Mouse (Mus musculus): ENCODE measurements around the gene 1700028J19Rik.

1700028J19Rik gene

DNA sequence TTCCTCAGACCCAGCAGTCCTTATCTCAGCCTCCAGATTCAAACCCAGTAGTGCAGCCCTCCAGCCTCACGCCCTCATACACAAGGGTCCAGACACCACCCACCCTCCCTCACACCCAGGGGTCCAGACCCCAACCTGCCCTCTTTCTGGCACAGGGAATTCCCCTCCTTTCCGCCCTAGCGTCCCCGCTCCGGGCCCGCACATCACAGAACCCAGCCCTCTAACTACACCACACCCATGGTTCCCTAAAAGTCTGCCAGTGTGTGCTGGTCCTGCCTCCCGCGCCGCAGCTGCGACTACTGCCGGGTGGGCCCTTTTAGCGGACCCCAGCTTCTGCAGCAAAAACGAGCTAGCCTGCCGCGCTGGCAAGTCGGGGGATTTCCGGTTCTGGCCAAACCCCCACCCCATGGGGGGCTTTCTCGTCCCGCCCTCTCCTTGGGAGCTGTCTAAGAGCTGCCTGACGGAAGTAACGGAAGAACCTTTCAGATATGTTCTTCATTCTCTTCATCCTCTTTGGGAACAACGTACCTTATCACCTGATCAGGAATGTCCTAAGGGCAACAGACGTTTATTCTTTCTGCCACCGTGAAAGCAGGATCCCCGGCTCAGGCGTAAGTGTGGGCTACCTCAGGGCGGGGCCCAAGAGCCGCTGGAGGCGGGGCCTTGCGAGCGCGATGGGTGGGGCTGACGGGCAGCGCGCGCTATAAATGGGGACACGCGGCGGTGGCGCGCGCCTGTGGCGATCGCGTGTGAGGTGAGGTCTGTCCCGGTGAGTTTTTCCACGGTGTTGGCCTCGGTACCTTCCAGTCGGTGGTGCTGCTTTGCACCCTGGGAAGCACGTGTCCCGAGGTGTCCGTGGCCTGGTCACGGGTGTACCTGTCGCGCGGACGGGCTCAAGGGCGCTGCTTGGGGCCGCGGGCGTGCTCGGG is at the start of gene 1700028J19Rik, which contains the start of gene 2410002F23Rik:
TSS of gene 1700028J19Rik (minus strand) at position 641 of the 929 bp plus-strand sequence.
TSS of gene 2410002F23Rik (plus strand) at position 668 of the 929 bp plus-strand sequence.
- peak; percentile 87 for DNase-seq (ENCODE audit: low read depth, low spot score)

DNA sequence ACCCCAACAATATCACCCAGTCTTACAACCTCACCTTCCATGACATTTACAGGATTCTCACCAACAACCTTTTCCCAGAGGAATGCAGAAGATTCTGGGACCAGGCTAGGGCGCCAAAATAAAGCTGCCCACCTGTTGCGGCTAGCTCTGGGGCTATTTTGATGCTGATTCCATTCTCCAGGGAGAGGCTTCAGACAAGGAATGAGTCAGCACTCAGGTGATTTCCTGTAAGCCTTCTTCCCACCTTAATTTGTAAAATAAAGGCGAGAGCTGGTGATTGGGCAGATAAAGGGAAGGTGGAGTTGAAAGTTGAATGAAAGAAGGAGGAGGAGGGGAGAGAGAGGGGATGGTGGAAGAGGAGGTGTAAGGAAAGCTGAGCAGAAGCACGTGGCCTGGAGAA is 44.9 kb upstream of the 1700028J19Rik start:
- DNase-seq (ENCODE audit: low read depth, low spot score) = no peak

DNA sequence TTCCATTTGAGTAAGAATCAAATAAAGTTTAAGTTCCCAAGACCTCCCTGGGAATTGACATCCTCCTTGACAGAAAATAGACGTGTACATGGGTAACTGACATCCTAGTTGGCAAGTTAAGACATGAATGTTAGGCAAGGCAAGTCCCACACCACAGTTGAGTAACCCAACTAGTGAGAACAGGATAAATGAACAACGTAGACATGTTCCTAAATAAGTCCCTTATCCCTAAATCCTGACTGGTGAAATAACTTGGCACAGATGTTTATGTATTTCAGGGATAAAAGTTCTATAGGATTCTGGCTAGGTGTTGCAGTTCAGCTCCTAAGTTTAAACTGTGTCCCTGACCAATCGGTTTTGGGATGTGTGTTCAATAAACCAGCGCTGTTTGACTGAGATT is 44.5 kb upstream of the 1700028J19Rik start:
- no peak for DNase-seq (ENCODE audit: low read depth, low spot score)

DNA sequence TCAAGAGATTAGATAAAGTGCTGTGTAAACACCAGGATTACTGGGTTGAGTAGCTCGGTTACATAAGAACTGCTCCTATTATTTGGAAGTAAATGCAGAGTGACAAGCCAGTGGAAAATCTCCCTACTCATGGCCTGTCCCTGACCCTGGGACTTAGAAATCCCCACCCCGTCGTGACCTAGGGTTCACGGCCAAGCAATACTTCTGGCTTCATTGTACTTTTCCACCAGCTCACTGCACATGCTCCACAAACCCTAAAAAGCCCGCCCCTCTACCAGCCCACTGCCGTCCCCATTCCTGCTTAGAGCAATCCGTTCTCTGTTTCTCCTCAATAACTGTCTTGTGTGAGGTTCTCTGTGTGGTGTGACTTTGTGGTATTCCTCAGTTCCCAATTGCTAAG is 41.3 kb upstream of the 1700028J19Rik start:
- no peak for DNase-seq (ENCODE audit: low read depth, low spot score)

DNA sequence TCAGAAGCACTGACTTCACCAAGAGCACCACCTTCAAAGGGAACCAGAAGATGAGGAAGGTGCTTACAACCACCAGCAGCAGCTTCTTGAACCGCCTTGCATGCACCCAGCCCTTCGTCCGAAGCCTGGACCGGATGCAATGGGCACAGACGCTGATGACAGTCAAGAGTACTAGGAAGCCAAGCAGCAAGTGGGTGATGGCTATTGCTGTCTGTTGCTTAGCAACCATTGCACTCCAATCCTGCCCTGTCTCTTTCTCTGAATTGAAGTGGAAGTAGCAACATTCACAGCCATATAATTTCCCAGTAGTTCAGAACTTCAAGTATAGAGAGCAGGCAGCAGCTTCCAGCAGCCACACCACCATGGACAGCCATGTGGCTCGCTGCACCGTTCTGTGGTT is 35.1 kb upstream of the 1700028J19Rik start:
- no peak for DNase-seq (ENCODE audit: low read depth, low spot score)

DNA sequence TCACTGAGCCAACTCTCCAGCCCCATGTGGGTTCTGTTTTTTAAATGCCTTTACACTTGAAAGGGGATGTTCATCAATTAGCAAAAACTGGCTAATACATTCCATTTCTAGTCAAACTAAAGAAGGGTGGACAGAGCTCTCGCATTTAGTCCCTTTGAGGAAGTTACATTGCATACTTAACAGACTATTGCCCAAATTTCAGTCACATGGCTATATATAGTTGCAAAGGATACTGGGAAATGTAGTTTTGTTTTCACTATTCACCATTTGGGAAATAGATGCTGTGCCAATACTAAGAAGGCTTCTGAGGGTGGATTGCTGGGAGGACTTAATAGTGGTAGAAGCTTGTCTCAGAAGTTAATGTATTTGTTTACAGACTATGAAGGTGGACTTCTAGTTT is 34.5 kb upstream of the 1700028J19Rik start:
- DNase-seq (ENCODE audit: low read depth, low spot score) = no peak

DNA sequence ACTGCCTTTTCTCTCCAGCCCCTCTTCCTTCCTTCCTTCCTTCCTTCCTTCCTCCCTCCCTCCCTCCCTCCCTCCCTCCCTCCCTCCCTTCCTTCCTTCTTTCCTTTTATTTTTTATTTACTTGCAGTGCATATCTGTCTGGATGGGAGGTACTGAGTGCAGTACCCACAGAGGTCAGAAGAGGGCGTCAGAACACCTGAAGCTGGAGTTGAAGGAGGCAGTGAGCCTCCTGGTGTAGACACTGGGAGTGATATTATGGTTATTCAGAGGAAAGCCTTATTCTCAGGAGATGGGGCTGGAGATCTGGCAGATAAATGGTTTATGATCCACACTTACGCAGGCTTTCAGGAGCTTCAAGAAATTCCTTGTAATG is 30.7 kb upstream of the 1700028J19Rik start:
- no peak for DNase-seq (ENCODE audit: low read depth, low spot score)

DNA sequence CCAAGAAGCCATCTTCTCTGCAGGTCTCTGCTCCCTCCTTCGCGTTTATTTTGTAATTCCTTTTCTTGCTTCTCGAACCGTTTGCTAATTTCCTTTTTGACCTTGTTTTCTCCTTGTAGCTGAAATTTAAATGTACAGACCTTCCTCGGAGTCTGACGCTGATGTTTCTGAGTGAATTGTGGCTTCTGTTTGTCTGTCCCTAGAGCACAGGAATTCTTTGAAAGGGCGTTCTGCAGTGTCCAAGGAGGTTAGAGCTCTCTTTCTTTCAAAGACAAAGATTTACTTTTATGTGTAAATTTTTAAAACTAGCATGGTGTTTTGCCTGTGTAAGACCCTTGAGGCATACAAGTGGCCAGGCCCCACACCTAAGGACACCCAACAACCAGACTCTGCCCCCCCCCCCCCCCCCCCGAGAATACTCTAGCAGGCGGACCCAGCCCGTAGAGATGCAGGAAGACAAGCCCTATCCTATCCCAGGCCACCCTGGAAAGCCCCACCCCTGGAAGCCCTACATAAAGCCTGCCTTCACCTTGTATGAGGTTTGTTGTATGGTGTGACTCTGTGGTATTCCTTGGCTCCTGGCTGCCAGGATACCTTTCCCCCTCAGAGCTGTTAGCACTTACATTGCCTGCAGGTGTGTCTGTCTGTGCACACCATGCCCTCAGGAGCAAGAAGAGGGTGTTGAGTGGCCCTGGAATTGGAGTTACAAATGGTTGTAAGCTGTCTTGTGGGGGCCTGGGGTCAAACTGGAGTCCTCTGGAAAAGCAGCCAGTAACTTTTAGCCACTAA is 30.2 kb upstream of the 1700028J19Rik start:
- DNase-seq (ENCODE audit: low read depth, low spot score) = no peak

DNA sequence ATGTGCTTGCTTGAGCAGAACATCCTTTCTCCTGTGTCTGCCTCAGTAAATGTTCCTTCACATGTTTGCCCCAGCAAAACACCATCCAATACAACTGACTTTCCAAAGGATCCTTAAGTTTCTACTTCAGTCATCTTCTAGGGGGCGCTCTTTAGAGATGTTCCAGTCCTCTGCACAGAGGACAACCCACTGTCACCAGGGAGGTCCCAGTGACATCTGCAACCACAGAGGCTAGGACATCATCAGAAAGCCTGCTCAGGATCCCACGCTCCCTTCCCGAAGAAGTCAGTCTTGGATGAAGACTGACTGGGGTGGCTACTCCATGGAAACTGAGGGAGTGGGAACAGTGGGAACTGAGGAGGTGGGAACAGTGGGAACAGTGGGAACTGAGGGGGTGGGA is 29.1 kb upstream of the 1700028J19Rik start:
- no peak for DNase-seq (ENCODE audit: low read depth, low spot score)

DNA sequence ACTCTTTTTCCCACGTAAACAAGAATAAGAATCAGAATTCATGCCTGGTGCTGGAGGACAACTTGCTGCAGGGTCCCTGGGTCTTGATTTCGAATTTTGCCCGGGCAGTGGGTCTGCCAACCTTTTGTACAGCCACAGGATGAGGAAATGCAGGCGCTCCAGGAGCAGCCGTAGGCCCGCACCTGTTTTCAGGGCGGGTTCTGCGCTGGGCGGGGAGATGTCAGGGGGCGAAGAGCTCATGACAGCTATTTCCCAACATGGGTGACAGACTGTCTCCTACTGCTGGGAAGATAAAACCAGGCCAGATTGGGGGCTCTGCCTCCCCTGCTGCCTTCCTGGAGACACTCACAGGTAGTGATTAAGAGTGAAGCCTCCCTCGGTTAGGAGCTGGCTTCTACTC is 27.6 kb upstream of the 1700028J19Rik start:
- no peak for DNase-seq (ENCODE audit: low read depth, low spot score)

DNA sequence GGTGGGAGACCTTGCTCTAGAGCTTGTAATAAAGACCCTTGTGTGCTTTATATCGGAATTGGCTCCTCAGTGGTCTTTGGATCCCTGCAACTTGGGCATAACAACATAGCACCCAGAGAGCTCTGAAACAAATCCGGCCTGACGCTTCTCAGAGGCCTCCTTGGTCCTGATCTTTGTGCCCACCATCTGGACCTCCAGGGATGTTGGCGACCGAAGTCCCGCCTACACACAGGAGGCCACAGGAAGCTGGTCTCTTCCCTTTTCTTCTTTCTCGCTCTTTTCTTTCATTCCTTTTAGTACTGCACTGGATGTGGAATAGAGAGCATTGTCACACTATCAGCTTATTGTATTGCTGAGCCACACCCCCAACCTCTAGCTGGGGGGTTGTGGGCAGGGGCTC is 27.0 kb upstream of the 1700028J19Rik start:
- no peak for DNase-seq (ENCODE audit: low read depth, low spot score)

DNA sequence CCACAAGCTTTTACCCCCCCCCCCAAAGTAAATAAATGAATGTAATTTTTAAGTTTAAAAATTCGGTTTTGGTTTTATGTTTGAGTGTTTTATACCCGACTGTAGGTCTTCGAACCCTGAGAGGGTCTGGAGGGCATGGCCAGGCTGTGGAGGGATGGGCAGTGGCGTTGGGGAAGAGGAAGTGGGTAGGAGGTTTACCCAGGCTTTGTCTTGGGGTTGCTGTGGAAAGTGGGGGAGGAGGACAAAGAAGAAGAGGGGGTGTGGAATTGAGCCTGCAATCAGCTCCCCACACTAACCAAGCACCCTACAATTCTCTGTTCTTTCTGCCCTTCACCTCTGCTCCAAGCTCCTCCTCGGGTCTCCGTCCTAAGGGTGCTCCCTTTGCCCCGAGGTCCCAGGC is 26.1 kb upstream of the 1700028J19Rik start:
- no peak for DNase-seq (ENCODE audit: low read depth, low spot score)

DNA sequence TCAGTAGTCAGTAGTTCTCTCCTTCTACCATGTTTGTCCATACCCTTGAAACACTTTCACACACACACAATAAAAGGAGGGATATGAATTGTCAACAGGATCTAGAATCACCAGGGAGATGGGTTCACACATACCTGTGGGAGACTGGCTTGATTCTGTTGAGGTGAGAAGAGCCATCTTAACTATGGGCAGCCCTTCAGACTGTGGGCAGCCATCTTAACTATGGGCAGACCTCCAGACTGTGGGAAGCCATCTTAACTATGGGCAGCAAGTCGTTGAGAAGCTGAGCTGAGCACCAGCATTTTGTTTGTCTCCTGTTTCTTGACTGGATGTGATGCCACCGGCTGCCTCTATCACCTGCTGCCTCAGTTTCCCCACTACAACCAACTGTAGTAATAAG is 24.8 kb upstream of the 1700028J19Rik start:
- DNase-seq (ENCODE audit: low read depth, low spot score) = no peak

DNA sequence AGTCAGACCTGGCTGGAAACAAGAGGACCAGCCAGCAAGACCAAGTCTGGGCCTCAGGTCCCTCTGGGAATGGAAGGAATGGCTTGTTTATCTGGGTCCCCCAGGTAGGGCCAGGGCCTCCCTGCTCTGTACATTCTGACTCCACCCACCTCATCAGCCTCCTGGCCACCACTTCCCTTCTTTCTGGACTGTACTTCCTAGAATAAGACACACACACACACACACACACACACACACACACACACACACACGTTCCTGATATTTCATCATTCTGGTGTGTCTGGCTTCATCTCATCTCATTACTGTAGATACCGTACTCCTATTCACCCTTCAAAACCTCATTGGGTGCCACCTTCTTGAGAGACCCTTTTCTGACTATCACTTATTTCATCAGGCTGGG is 22.9 kb upstream of the 1700028J19Rik start:
- no peak for DNase-seq (ENCODE audit: low read depth, low spot score)

DNA sequence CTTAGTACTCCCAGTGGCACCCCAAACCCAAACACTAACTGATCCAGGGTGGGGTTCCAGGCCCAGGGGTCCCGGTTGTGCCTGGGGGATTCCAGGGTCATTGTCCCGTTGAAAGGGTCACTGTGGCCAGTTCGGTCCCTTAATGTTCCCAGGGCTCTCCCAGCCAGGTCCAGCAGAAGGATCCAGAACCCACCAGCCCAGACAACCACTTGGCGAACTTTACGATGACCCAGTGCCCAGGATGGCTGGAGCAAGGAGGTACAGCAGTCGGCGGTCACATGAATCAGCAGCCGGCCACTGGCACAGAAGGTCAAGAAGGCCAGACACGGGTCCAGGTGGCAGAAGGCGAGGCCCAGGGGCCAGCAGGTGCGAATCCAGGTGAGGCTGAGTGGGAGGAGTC is 21.6 kb upstream of the 1700028J19Rik start:
- no peak for DNase-seq (ENCODE audit: low read depth, low spot score)

DNA sequence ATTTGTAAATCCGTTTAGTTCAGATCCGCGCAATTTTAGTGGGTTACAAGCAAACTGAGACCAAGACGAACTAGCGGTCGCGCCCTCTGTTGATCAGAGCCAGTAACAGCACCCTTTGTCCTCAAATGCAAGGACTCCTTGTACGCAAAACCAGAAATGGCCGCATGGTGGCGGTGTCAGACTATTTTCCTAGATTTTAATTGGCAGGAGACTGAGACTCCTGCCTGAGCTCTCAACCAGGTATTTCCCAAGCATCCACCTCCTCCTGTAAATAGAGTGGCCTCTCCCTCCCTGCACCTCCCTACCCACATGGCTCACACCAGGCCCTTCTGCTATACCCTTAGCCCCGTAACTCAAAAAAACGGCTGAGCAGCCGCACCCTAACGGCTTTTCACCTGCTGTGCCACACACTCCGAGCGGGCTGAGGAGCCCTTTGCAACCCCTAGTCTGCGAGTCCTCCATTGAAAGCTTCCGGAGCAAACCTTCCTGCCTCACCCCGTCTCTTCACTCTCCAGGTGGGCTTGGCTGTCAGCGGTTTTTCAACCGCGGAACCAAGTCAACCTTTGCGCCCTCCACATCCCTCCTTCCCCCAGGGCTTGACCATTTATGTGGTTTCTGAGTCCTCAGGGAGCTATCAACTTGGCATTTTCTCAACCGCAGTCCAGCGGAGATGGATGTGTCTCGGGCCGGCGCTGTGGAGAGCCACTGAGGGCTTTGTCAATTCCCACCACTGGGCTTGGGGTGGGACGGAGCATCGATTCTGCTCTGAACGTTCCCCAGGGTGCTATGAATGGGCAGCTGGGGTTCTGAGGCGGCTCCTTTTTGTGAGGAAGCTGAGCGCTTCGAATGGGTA is 16.5 kb upstream of the 1700028J19Rik start:
- DNase-seq (ENCODE audit: low read depth, low spot score) = peak; percentile 88

DNA sequence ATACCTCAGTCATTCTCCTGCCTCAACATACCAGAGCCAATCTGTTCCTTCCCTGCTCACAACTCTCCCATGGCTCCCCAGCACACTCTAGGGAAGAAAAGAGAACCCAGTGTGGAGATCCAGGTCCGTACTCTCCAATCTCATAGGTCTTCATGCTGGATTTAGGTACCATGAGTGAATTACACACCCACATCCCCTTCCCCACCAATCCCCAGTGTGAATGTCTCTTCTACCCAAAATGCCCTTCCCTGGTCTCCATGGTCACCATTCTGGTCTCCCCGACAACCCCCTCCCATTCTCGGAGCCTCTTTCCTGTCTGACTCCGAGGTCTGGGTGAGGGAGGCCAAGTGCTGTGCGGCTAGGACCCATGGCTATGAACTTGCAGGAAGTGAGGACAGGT is 14.7 kb upstream of the 1700028J19Rik start, which contains the start of gene Gm15517:
TSS of gene Gm15517 (plus strand) at position 301 of the 400 bp plus-strand sequence.
- DNase-seq (ENCODE audit: low read depth, low spot score) = no peak

DNA sequence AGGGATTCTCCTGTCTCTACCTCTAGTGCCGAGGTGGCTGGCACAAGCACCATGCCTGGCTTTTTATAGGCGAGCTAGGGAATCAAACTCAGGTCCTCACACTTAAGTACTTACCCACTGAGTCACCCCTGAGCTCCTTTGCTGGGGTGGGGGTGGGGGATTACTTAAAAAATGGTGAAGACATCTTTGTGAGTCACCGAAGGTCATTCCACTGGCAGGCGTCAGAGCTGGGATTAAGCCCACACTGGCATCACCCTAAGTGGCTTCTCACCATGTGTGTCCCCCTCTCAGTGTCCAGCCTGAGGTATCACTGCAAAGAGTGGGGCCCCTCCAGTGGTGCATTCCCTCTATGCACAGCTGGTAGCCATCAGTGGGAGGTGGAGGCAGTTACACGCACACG is 13.9 kb upstream of the 1700028J19Rik start:
- no peak for DNase-seq (ENCODE audit: low read depth, low spot score)

DNA sequence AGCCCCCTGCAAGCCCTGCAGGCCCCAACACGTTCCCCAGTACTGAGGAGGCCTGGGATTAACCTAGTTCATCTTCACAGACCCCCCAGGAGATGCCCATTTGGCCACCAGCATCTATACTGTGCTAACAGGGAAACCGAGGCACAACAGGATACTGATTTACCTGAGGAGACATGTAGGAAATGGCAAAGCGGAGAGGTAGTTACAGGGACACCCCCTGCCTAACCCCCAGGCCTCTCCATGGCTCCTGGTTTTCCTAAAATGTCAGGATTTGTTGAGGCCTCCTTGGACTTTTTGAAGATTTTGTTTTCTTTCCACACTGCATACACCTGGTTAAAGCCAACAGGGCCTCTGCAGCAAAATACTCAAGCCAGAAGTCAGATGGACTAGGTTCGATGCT is 10.8 kb upstream of the 1700028J19Rik start, which contains the start of gene Acp4:
TSS of gene Acp4 (minus strand) at position 101 of the 400 bp plus-strand sequence.
- no peak for DNase-seq (ENCODE audit: low read depth, low spot score)

DNA sequence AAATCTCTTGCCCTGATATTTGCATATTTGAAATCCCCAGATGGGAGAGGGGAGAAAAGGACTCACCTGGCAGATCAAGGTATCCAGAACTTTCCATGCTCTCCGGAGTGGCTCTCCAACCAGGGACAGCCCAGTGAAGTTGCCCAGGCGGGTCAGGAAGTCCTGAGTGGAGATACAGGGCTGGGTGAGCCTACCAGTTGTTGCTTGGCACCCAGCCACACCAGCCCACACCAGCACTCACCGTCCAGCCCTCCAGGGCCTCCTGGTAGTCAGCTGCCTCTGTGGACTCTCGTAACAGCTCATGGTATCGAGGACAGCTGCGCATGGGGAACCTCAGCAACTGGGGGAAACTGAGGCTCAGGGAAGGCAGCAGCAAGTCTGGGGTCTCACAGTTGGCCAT is 8.4 kb upstream of the 1700028J19Rik start:
- DNase-seq (ENCODE audit: low read depth, low spot score) = no peak

DNA sequence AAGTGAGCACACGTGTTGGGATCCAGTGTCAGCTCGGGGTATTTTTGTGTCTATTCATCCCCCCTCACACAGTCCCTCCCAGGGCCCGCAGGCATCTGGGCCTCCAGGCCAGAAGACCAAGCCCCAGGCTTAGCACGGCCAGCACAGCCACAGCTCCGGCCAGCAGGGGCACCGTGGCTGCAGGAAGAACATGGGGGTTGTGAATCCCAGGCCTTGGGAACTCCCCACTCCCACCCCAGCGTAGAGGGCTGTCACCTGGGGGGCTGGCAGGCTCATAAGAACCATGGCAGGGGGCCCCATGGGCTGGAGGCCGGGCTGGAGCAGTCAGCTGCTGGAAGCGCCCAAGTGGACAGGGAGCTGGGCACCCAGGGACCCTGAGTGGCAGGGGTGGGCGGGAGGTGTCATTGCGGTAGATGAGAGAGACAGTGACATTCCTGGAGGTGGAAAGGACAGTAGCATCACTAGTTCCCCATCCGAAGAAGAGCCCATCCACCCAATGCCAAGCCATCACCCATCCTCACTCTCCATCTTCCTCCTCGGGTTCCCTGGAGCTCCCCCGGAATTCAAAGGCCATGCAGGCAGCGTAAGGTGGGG is 6.6 kb upstream of the 1700028J19Rik start:
- DNase-seq (ENCODE audit: low read depth, low spot score) = no peak
